Mouse (Mus musculus): ENCODE measurements around the gene Shcbp1l. TPM values are rescaled to one million over a fixed set of nuclear protein-coding genes. Genes with fewer than 3 reads are reported as not detected.
"Not testable (repeated sequence)": the region's sequence is repeated elsewhere in the genome, so short reads cannot be mapped to it uniquely, and the experiment has no call there.

Shcbp1l gene
- total RNA-seq (2014; rRNA removed) (0.27 TPM in 1 of 2 replicates, not detected in the other), polyA plus RNA-seq (2012; rRNA removed) (not detected in 2 replicates)

- H3K9ac ChIP-seq (ENCODE audit: low read depth, low read length), result peak within 1 kb of the TSS; percentile 7
- H3K4me1 ChIP-seq (ENCODE audit: control insufficient read depth, insufficient read depth, low read length), result peaks cover 11% of the 10 kb centered on the region
- no peak within 1 kb of the TSS for H3K27ac ChIP-seq (replicated peaks; ENCODE audit: insufficient read depth, low read depth, low read length)
- no peaks in the 10 kb centered on the region for H3K79me2 ChIP-seq (ENCODE audit: control insufficient read depth, insufficient read depth, low read length)
- 0 out of 2 replicates have a peak, but pooled peaks cover 2% of the 10 kb centered on the region for H3K27me3 ChIP-seq (ENCODE audit: control insufficient read depth, insufficient read depth, low read length)
- 7% methylated on average over 60 of the region's 60 CpGs for WGBS
- DNase-seq (ENCODE audit: extremely low read depth, low read depth, low spot score), result peak; percentile 50
- H3K36me3 ChIP-seq (ENCODE audit: control insufficient read depth, insufficient read depth, low read length), result no peaks in the 10 kb centered on the region
- H3K4me3 ChIP-seq (ENCODE audit: insufficient read depth, low read depth, low read length), result peak within 1 kb of the TSS; percentile 50
- no peak for TF ChIP-seq CTCF (IDR thresholded peaks at IDR 0.05; ENCODE audit: low read depth, low read length)
- TF ChIP-seq POLR2A (IDR thresholded peaks at IDR 0.05; ENCODE audit: extremely low read depth, insufficient read depth, low read length), result no peak
Measured at GRCm38 (mm10) chr1:153424770-153425584, at the start of gene Shcbp1l. Gene Shcbp1l (plus strand): TSS chr1:153425162.

- no peak overlapping the region for H3K4me3 ChIP-seq (ENCODE audit: insufficient read depth, low read depth, low read length)
- WGBS, result 72% methylated on average over 6 of the region's 6 CpGs
Measured at GRCm38 (mm10) chr1:153376446-153376845, 48.5 kb upstream of the Shcbp1l start.

GRCm38 (mm10) chr1:153378587-153378986, 46.4 kb upstream of the Shcbp1l start:
- Histone ChIP-seq H3K4me1 (ENCODE audit: control insufficient read depth, insufficient read depth, low read length) (no peaks in the 10 kb centered on the region), H3K79me2 (ENCODE audit: control insufficient read depth, insufficient read depth, low read length) (no peaks in the 10 kb centered on the region), H3K27me3 (ENCODE audit: control insufficient read depth, insufficient read depth, low read length) (no peaks in the 10 kb centered on the region), H3K36me3 (ENCODE audit: control insufficient read depth, insufficient read depth, low read length) (no peaks in the 10 kb centered on the region), H3K27ac (replicated peaks; ENCODE audit: insufficient read depth, low read depth, low read length) (no peak overlapping the region), H3K9ac (ENCODE audit: low read depth, low read length) (no peak overlapping the region), H3K4me3 (ENCODE audit: insufficient read depth, low read depth, low read length) (no peak overlapping the region)
- no peak for TF ChIP-seq POLR2A (IDR thresholded peaks at IDR 0.05; ENCODE audit: extremely low read depth, insufficient read depth, low read length)
- no peak for TF ChIP-seq CTCF (IDR thresholded peaks at IDR 0.05; ENCODE audit: low read depth, low read length)
- no peak for DNase-seq (ENCODE audit: extremely low read depth, low read depth, low spot score)
- WGBS, result 41% methylated on average over 6 of the region's 6 CpGs

More at GRCm38 (mm10) chr1:153376446-153376845, 48.5 kb upstream of the Shcbp1l start:
- no peak for TF ChIP-seq CTCF (IDR thresholded peaks at IDR 0.05; ENCODE audit: low read depth, low read length)
- no peak for TF ChIP-seq POLR2A (IDR thresholded peaks at IDR 0.05; ENCODE audit: extremely low read depth, insufficient read depth, low read length)
- Histone ChIP-seq H3K36me3 (ENCODE audit: control insufficient read depth, insufficient read depth, low read length) (no peaks in the 10 kb centered on the region), H3K27ac (replicated peaks; ENCODE audit: insufficient read depth, low read depth, low read length) (no peak overlapping the region), H3K27me3 (ENCODE audit: control insufficient read depth, insufficient read depth, low read length) (no peaks in the 10 kb centered on the region), H3K79me2 (ENCODE audit: control insufficient read depth, insufficient read depth, low read length) (no peaks in the 10 kb centered on the region), H3K4me1 (ENCODE audit: control insufficient read depth, insufficient read depth, low read length) (no peaks in the 10 kb centered on the region), H3K9ac (ENCODE audit: low read depth, low read length) (no peak overlapping the region)
- no peak for DNase-seq (ENCODE audit: extremely low read depth, low read depth, low spot score)

- H3K79me2 ChIP-seq (ENCODE audit: control insufficient read depth, insufficient read depth, low read length), result no peaks in the 10 kb centered on the region
- H3K4me3 ChIP-seq (ENCODE audit: insufficient read depth, low read depth, low read length), result no peak overlapping the region
- no peaks in the 10 kb centered on the region for H3K36me3 ChIP-seq (ENCODE audit: control insufficient read depth, insufficient read depth, low read length)
- H3K9ac ChIP-seq (ENCODE audit: low read depth, low read length), result no peak overlapping the region
- no peaks in the 10 kb centered on the region for H3K4me1 ChIP-seq (ENCODE audit: control insufficient read depth, insufficient read depth, low read length)
- H3K27me3 ChIP-seq (ENCODE audit: control insufficient read depth, insufficient read depth, low read length), result no peaks in the 10 kb centered on the region
- no peak overlapping the region for H3K27ac ChIP-seq (replicated peaks; ENCODE audit: insufficient read depth, low read depth, low read length)
- 87% methylated on average over 5 of the region's 5 CpGs for WGBS
- no peak for TF ChIP-seq CTCF (IDR thresholded peaks at IDR 0.05; ENCODE audit: low read depth, low read length)
- DNase-seq (ENCODE audit: extremely low read depth, low read depth, low spot score), result no peak
Measured at GRCm38 (mm10) chr1:153379832-153380231, 45.1 kb upstream of the Shcbp1l start.

GRCm38 (mm10) chr1:153380746-153381282, 44.1 kb upstream of the Shcbp1l start:
- H3K27ac ChIP-seq (replicated peaks; ENCODE audit: insufficient read depth, low read depth, low read length), result no peak overlapping the region
- H3K79me2 ChIP-seq (ENCODE audit: control insufficient read depth, insufficient read depth, low read length), result no peaks in the 10 kb centered on the region
- H3K9ac ChIP-seq (ENCODE audit: low read depth, low read length), result no peak overlapping the region
- no peaks in the 10 kb centered on the region for H3K4me1 ChIP-seq (ENCODE audit: control insufficient read depth, insufficient read depth, low read length)
- WGBS, result 85% methylated on average over 9 of the region's 9 CpGs
- no peak for DNase-seq (ENCODE audit: extremely low read depth, low read depth, low spot score)
- no peaks in the 10 kb centered on the region for H3K36me3 ChIP-seq (ENCODE audit: control insufficient read depth, insufficient read depth, low read length)
- H3K4me3 ChIP-seq (ENCODE audit: insufficient read depth, low read depth, low read length), result no peak overlapping the region
- no peaks in the 10 kb centered on the region for H3K27me3 ChIP-seq (ENCODE audit: control insufficient read depth, insufficient read depth, low read length)
- TF ChIP-seq POLR2A (IDR thresholded peaks at IDR 0.05; ENCODE audit: extremely low read depth, insufficient read depth, low read length) (no peak), CTCF (IDR thresholded peaks at IDR 0.05; ENCODE audit: low read depth, low read length) (no peak)

GRCm38 (mm10) chr1:153385081-153385480, 39.9 kb upstream of the Shcbp1l start:
- Histone ChIP-seq H3K27me3 (ENCODE audit: control insufficient read depth, insufficient read depth, low read length) (no peaks in the 10 kb centered on the region), H3K79me2 (ENCODE audit: control insufficient read depth, insufficient read depth, low read length) (no peaks in the 10 kb centered on the region), H3K9ac (ENCODE audit: low read depth, low read length) (no peak overlapping the region), H3K4me3 (ENCODE audit: insufficient read depth, low read depth, low read length) (no peak overlapping the region), H3K27ac (replicated peaks; ENCODE audit: insufficient read depth, low read depth, low read length) (no peak overlapping the region), H3K4me1 (ENCODE audit: control insufficient read depth, insufficient read depth, low read length) (no peaks in the 10 kb centered on the region), H3K36me3 (ENCODE audit: control insufficient read depth, insufficient read depth, low read length) (no peaks in the 10 kb centered on the region)
- TF ChIP-seq CTCF (IDR thresholded peaks at IDR 0.05; ENCODE audit: low read depth, low read length), result no peak
- TF ChIP-seq POLR2A (IDR thresholded peaks at IDR 0.05; ENCODE audit: extremely low read depth, insufficient read depth, low read length), result no peak
- no peak for DNase-seq (ENCODE audit: extremely low read depth, low read depth, low spot score)
- 64% methylated on average over 6 of the region's 6 CpGs for WGBS

GRCm38 (mm10) chr1:153385661-153386060, 39.3 kb upstream of the Shcbp1l start:
- H3K4me1 ChIP-seq (ENCODE audit: control insufficient read depth, insufficient read depth, low read length); H3K27ac ChIP-seq (replicated peaks; ENCODE audit: insufficient read depth, low read depth, low read length); H3K4me3 ChIP-seq (ENCODE audit: insufficient read depth, low read depth, low read length); H3K9ac ChIP-seq (ENCODE audit: low read depth, low read length); H3K36me3 ChIP-seq (ENCODE audit: control insufficient read depth, insufficient read depth, low read length); H3K79me2 ChIP-seq (ENCODE audit: control insufficient read depth, insufficient read depth, low read length); H3K27me3 ChIP-seq (ENCODE audit: control insufficient read depth, insufficient read depth, low read length); DNase-seq (ENCODE audit: extremely low read depth, low read depth, low spot score): not testable (repeated sequence)
- WGBS, result 84% methylated on average over 5 of the region's 5 CpGs

Data from liver, adult 2 months (tissue).